Mouse (Mus musculus) small intestine, adult 2 months (tissue): ENCODE results near the gene Nxph4.

ENCODE experiments used
- CTCF ChIP-seq: fragments of 200-500 bp; IDR thresholded peaks from 2 replicates; pipeline ENCODE4 v1.5.1; 2012; ENCODE audit warnings: low read depth, mild to moderate bottlenecking, control low read depth, inconsistent platforms, low read length, moderate library complexity, mixed read lengths; ENCODE audit not compliant: insufficient replicate concordance, insufficient read length; ENCODE audit errors: extremely low read depth
- POLR2A ChIP-seq: fragments of 200-500 bp; IDR thresholded peaks from 2 replicates; pipeline ENCODE4 v1.6.1; 2012; ENCODE audit warnings: low read depth, mild to moderate bottlenecking, control low read depth, inconsistent platforms, low read length, moderate library complexity

DNA sequence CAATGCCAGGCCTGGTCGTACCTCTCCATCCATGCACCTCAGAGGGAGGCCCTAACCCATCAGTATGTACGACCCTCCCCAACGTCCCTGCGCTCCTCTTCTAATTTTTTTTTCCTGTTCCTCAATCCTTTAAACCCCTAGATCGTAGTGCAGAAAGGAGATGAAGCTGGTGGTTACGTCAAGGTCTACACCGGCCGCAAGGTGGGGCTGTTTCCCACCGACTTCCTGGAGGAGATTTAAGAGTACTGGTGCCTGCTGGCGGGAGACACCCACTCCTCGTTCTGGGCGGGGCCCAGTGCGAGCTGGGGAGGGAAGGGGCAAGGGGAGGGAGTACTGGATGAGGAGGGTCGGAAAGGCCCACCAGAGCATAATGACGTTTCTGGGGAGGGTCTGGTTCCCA, 26.1 kb downstream of the Nxph4 start:
- TF ChIP-seq CTCF (peak; percentile 73; the same call in 1 of the 2 replicates), POLR2A (no peak)
